Mouse (Mus musculus) liver, embryonic 11.5 days (tissue): Measurements from ENCODE around the gene Gxylt2. TPM values are rescaled to one million over a fixed set of nuclear protein-coding genes. Genes with fewer than 3 reads are reported as not detected.

Experiments
- ATAC-seq: fragments of 200-750 bp; cut with Nextera tagmentation; replicated peaks from 2 replicates; pipeline ENCODE4 v1.8.0; 2017; ENCODE audit warnings: moderate number of reproducible peaks, mild to moderate bottlenecking, moderate TSS enrichment, moderate library complexity; ENCODE audit not compliant: low FRiP score
- DNase-seq: peaks from one replicate; pipeline ENCODE4 v3.0.0-alpha.2; 2017; ENCODE audit warnings: low spot score
- H3K27ac ChIP-seq: fragments of 300-500 bp; sonication (generic); 2 replicates; pipeline ENCODE4 v1.5.1; 2014; ENCODE audit warnings: mild to moderate bottlenecking, low read depth, low read length, control low read depth
- H3K27me3 ChIP-seq: fragments of 300-500 bp; sonication (generic); replicated peaks from 2 replicates; pipeline ENCODE4 v1.6.1; 2014; ENCODE audit warnings: low read length, mixed read lengths; ENCODE audit not compliant: control insufficient read depth, insufficient read depth
- H3K36me3 ChIP-seq: fragments of 300-500 bp; sonication (generic); 2 replicates; pipeline ENCODE4 v1.6.1; 2014; ENCODE audit warnings: mild to moderate bottlenecking, low read length, moderate library complexity, mixed read lengths; ENCODE audit not compliant: control insufficient read depth, insufficient read depth
- H3K4me1 ChIP-seq: fragments of 300-500 bp; sonication (generic); replicated peaks from 2 replicates; pipeline ENCODE4 v1.6.1; 2014; ENCODE audit warnings: low read length, mixed read lengths; ENCODE audit not compliant: control insufficient read depth, insufficient read depth
- H3K4me2 ChIP-seq: fragments of 300-500 bp; sonication (generic); 2 replicates; pipeline ENCODE4 v1.6.1; 2014; ENCODE audit warnings: mild to moderate bottlenecking, control low read depth, moderate library complexity
- H3K4me3 ChIP-seq: fragments of 300-500 bp; sonication (generic); 2 replicates; pipeline ENCODE4 v1.5.1; 2014; ENCODE audit warnings: low read depth, low read length, control low read depth
- H3K9ac ChIP-seq: fragments of 300-500 bp; sonication (generic); 2 replicates; pipeline ENCODE4 v1.6.1; 2014; ENCODE audit warnings: low read depth, low read length, control low read depth
- H3K9me3 ChIP-seq: fragments of 300-500 bp; sonication (generic); 2 replicates; pipeline ENCODE4 v1.6.1; 2016; ENCODE audit warnings: low read length, inconsistent platforms, mixed read lengths; ENCODE audit not compliant: control insufficient read depth
- WGBS: fragments of 180-500 bp; shearing (Covaris S2); extraction: QIAGEN DNeasy Blood & Tissue Kit; methylation state at CpG from one replicate; pipeline ENCODE4 v1.1.7; 2014; 5-methylcytosine and 5-hydroxymethylcytosine counted together
- polyA plus RNA-seq: library from polyadenylated mRNA; unstranded; fragments of >200 nt; fragmentation: Nextera tagmentation; extraction: Ambion mirVana; gene quantifications from 2 replicates; pipeline ENCODE4 v1.2.1, GENCODE M21; 2014

Gene Gxylt2
- polyA plus RNA-seq, 1 experiment from 2014 or later: 0.96 TPM

DNA sequence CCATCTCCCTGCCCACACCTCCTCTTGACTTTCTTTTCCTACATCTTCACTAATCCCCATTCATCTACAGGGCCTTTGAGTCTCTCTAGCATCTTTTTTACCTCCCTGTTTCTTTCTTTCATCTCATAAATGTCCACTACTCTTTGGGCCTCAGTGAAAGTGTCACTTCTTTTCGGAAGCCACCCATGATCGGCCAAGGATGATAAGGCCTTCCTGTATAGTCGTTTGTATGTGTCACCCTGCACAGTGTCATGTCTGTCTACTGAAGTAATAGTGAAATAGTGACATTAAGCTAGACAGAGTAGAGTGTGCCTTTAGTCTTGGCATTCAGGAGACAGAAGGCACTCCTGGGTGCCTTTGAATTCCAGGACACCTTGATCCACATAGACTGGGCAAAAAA, 107.2 kb downstream of the Gxylt2 start:
- Histone ChIP-seq H3K4me3 (no peak overlapping the region), H3K9me3 (no peaks in the 10 kb centered on the region), H3K4me2 (no peak overlapping the region), H3K27me3 (no peaks in the 10 kb centered on the region), H3K9ac (no peak overlapping the region), H3K4me1 (no peaks in the 10 kb centered on the region), H3K27ac (no peak overlapping the region), H3K36me3 (no peaks in the 10 kb centered on the region)
- DNase-seq: no peak
- WGBS: 53% methylated on average over 3 of the region's 3 CpGs
- no peak for ATAC-seq

GRCm38 (mm10) chr6:100821367-100821766, 116.8 kb downstream of the Gxylt2 start:
- H3K27ac ChIP-seq: no peak overlapping the region
- H3K9ac ChIP-seq: no peak overlapping the region
- DNase-seq: no peak
- no peaks in the 10 kb centered on the region for H3K27me3 ChIP-seq
- H3K9me3 ChIP-seq: no peaks in the 10 kb centered on the region
- no peak for ATAC-seq
- WGBS: 69% methylated on average over 2 of the region's 2 CpGs
- no peaks in the 10 kb centered on the region for H3K36me3 ChIP-seq
- H3K4me3 ChIP-seq: no peak overlapping the region
- no peak overlapping the region for H3K4me2 ChIP-seq
- no peaks in the 10 kb centered on the region for H3K4me1 ChIP-seq

GRCm38 (mm10) chr6:100823356-100823755, 118.8 kb downstream of the Gxylt2 start:
- H3K4me1 ChIP-seq: no peaks in the 10 kb centered on the region
- ATAC-seq (no peak), DNase-seq (no peak)
- no peaks in the 10 kb centered on the region for H3K9me3 ChIP-seq
- no peaks in the 10 kb centered on the region for H3K27me3 ChIP-seq
- H3K27ac ChIP-seq: no peak overlapping the region
- 81% methylated on average over 1 of the region's 1 CpGs for WGBS
- no peak overlapping the region for H3K9ac ChIP-seq
- no peak overlapping the region for H3K4me3 ChIP-seq
- H3K4me2 ChIP-seq: no peak overlapping the region
- no peaks in the 10 kb centered on the region for H3K36me3 ChIP-seq

GRCm38 (mm10) chr6:100824381-100824965, 119.9 kb downstream of the Gxylt2 start:
- Histone ChIP-seq H3K4me2 (no peak overlapping the region), H3K27me3 (no peaks in the 10 kb centered on the region), H3K27ac (no peak overlapping the region), H3K9ac (no peak overlapping the region), H3K4me1 (no peaks in the 10 kb centered on the region), H3K9me3 (no peaks in the 10 kb centered on the region), H3K4me3 (no peak overlapping the region), H3K36me3 (no peaks in the 10 kb centered on the region)
- DNase-seq (no peak), ATAC-seq (no peak)
- 56% methylated on average over 7 of the region's 7 CpGs for WGBS

GRCm38 (mm10) chr6:100826046-100826445, 121.5 kb downstream of the Gxylt2 start:
- no peak for ATAC-seq
- Histone ChIP-seq H3K27me3 (no peaks in the 10 kb centered on the region), H3K4me1 (no peaks in the 10 kb centered on the region), H3K4me3 (no peak overlapping the region), H3K9me3 (no peaks in the 10 kb centered on the region), H3K9ac (no peak overlapping the region), H3K36me3 (no peaks in the 10 kb centered on the region), H3K27ac (no peak overlapping the region), H3K4me2 (no peak overlapping the region)
- no peak for DNase-seq
- WGBS: 75% methylated on average over 6 of the region's 6 CpGs

DNA sequence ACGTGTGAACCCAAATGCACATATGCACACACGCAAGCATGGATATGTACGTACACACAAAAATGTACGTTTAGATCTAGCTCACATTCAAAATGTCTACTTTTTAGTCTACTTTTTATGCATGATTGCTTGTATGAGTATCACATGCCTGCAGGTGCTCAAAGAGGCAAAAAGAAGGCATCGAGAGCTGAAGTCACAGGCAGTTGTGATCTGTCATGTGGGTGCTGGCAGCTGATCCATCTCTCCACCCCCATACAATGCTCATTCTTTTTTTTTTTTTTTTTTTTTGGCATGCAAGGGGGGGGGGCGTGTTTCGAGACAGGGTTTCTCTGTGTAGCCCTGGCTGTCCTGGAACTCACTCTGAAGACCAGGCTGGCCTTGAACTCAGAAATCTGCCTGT, 124.0 kb downstream of the Gxylt2 start:
- H3K9me3 ChIP-seq: no peaks in the 10 kb centered on the region
- no peak overlapping the region for H3K9ac ChIP-seq
- H3K36me3 ChIP-seq: no peaks in the 10 kb centered on the region
- DNase-seq (no peak), ATAC-seq (no peak)
- WGBS: 82% methylated on average over 7 of the region's 7 CpGs
- no peaks in the 10 kb centered on the region for H3K27me3 ChIP-seq
- H3K4me1 ChIP-seq: 0 out of 2 replicates have a peak, but pooled peaks cover 2% of the 10 kb centered on the region
- H3K4me3 ChIP-seq: no peak overlapping the region
- no peak overlapping the region for H3K27ac ChIP-seq
- no peak overlapping the region for H3K4me2 ChIP-seq

DNA sequence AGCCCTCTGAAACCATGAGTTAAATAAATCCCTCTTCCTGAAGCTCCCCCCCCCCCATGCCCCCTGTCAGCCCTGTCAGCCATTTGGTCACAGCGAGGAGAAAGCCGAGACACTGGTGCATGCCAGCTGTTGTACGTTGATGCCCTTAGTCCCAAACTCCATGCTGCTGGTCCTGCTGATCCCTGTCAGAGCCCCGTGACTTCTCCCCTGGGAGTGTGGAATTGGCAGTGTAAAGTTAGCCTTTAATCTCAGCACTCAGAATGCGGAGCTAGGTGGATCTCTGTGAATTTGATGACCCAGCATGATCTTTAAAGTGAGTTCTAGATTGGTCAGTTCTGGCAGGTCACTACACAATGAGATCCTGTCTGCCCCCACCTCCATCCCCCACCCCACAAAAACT, 125.2 kb downstream of the Gxylt2 start:
- no peaks in the 10 kb centered on the region for H3K27me3 ChIP-seq

GRCm38 (mm10) chr6:100831188-100831587, 126.7 kb downstream of the Gxylt2 start:
- no peak overlapping the region for H3K4me2 ChIP-seq
- no peaks in the 10 kb centered on the region for H3K9me3 ChIP-seq
- H3K27me3 ChIP-seq: no peaks in the 10 kb centered on the region
- 64% methylated on average over 3 of the region's 3 CpGs for WGBS
- H3K4me1 ChIP-seq: peaks cover 12% of the 10 kb centered on the region
- H3K9ac ChIP-seq: no peak overlapping the region
- no peak overlapping the region for H3K4me3 ChIP-seq
- H3K27ac ChIP-seq: no peak overlapping the region
- DNase-seq (no peak), ATAC-seq (no peak)
- H3K36me3 ChIP-seq: peaks cover 10% of the 10 kb centered on the region

More for the DNA sequence above, 125.2 kb downstream of the Gxylt2 start:
- no peak overlapping the region for H3K4me2 ChIP-seq
- ATAC-seq (no peak), DNase-seq (no peak)
- no peak overlapping the region for H3K9ac ChIP-seq
- H3K36me3 ChIP-seq: no peaks in the 10 kb centered on the region
- WGBS: 81% methylated on average over 5 of the region's 5 CpGs
- H3K4me3 ChIP-seq: no peak overlapping the region
- H3K9me3 ChIP-seq: no peaks in the 10 kb centered on the region
- H3K27ac ChIP-seq: no peak overlapping the region
- H3K4me1 ChIP-seq: peaks cover 5% of the 10 kb centered on the region

GRCm38 (mm10) chr6:100831751-100832150, 127.2 kb downstream of the Gxylt2 start:
- Histone ChIP-seq H3K27ac (no peak overlapping the region), H3K4me1 (peaks cover 12% of the 10 kb centered on the region), H3K4me2 (no peak overlapping the region), H3K36me3 (peaks cover 15% of the 10 kb centered on the region), H3K9ac (no peak overlapping the region), H3K27me3 (no peaks in the 10 kb centered on the region), H3K9me3 (no peaks in the 10 kb centered on the region), H3K4me3 (no peak overlapping the region)
- no peak for DNase-seq
- ATAC-seq: no peak
- 92% methylated on average over 6 of the region's 6 CpGs for WGBS
